Mouse (Mus musculus) embryonic facial prominence, embryonic 14.5 days (tissue): ENCODE results near the gene Mamld1. TPM values are rescaled to one million over a fixed set of nuclear protein-coding genes. Genes with fewer than 3 reads are reported as not detected.

Experiments
- ATAC-seq: fragments of 200-750 bp; cut with Nextera tagmentation; 2 replicates; pipeline ENCODE4 v1.8.0; 2017; ENCODE audit warnings: low read depth, moderate number of reproducible peaks, moderate TSS enrichment
- DNase-seq: peaks from one replicate; pipeline ENCODE4 v3.0.0-alpha.2; 2015; ENCODE audit warnings: low spot score
- H3K27ac ChIP-seq: fragments of 300-500 bp; sonication (generic); replicated peaks from 2 replicates; pipeline ENCODE4 v1.5.1; 2014; ENCODE audit warnings: low read depth, mild to moderate bottlenecking, low read length, moderate library complexity
- H3K27me3 ChIP-seq: fragments of 300-500 bp; sonication (generic); replicated peaks from 2 replicates; pipeline ENCODE4 v1.6.1; 2014; ENCODE audit warnings: low read length; ENCODE audit not compliant: control insufficient read depth, insufficient read depth
- H3K36me3 ChIP-seq: fragments of 300-500 bp; sonication (generic); 2 replicates; pipeline ENCODE4 v1.6.1; 2014; ENCODE audit warnings: low read length, mixed read lengths; ENCODE audit not compliant: control insufficient read depth, insufficient read depth
- H3K4me1 ChIP-seq: fragments of 300-500 bp; sonication (generic); 2 replicates; pipeline ENCODE4 v1.6.1; 2014; ENCODE audit warnings: antibody characterized with exemption, low read length; ENCODE audit not compliant: control insufficient read depth, insufficient read depth
- H3K4me2 ChIP-seq: fragments of 300-500 bp; sonication (generic); 2 replicates; pipeline ENCODE4 v1.6.1; 2014; ENCODE audit warnings: low read depth, mild to moderate bottlenecking, low read length, moderate library complexity, mixed read lengths
- H3K4me3 ChIP-seq: fragments of 300-500 bp; sonication (generic); 2 replicates; pipeline ENCODE4 v1.5.1; 2014; ENCODE audit warnings: low read depth, mild to moderate bottlenecking, low read length
- H3K9ac ChIP-seq: fragments of 300-500 bp; sonication (generic); 2 replicates; pipeline ENCODE4 v1.6.1; 2014; ENCODE audit warnings: low read depth, mild to moderate bottlenecking, low read length, moderate library complexity, mixed read lengths
- H3K9me3 ChIP-seq: fragments of 300-500 bp; sonication (generic); 2 replicates; pipeline ENCODE4 v1.6.1; 2016; ENCODE audit warnings: low read length; ENCODE audit not compliant: control insufficient read depth
- WGBS: fragments of 180-500 bp; shearing (Covaris S2); extraction: QIAGEN DNeasy Blood & Tissue Kit; methylation state at CpG from one replicate; pipeline ENCODE4 v1.1.7; 2014; 5-methylcytosine and 5-hydroxymethylcytosine counted together
- polyA plus RNA-seq: library from polyadenylated mRNA; unstranded; fragments of >200 nt; fragmentation: Nextera tagmentation; extraction: Ambion mirVana; gene quantifications from 2 replicates; pipeline ENCODE4 v1.2.1, GENCODE M21; 2014

The Mamld1 gene
- polyA plus RNA-seq, 1 experiment from 2014 or later = 6.3 TPM

DNA sequence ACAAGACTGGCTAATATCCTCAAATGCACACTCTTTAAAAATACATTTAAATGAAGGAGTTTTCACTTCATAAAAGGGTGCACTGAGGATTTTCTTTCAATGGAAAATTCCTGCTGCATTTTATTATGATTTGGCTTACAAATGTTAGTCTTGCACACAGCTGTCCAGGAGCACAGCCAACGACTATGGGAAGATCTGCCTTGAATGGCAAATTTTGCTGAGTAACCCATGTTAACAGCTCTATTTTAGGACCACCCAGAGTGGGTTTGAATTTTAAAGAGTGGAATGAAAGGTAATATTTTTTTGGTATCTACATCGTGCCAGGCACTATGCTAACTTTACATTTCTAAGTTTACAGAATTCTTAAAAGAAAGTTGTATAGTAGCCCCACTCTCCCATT, 60.3 kb downstream of the Mamld1 start:
- Histone ChIP-seq H3K36me3 (no peaks in the 10 kb centered on the region), H3K4me3 (no peak overlapping the region), H3K9me3 (no peaks in the 10 kb centered on the region), H3K9ac (no peak overlapping the region), H3K4me1 (no peaks in the 10 kb centered on the region), H3K27me3 (no peaks in the 10 kb centered on the region; the same call in none of the 2 replicates), H3K27ac (no peak overlapping the region), H3K4me2 (no peak overlapping the region)
- DNase-seq = peak; percentile 63
- no peak for ATAC-seq
- WGBS = 48% methylated on average over 2 of the region's 2 CpGs

DNA sequence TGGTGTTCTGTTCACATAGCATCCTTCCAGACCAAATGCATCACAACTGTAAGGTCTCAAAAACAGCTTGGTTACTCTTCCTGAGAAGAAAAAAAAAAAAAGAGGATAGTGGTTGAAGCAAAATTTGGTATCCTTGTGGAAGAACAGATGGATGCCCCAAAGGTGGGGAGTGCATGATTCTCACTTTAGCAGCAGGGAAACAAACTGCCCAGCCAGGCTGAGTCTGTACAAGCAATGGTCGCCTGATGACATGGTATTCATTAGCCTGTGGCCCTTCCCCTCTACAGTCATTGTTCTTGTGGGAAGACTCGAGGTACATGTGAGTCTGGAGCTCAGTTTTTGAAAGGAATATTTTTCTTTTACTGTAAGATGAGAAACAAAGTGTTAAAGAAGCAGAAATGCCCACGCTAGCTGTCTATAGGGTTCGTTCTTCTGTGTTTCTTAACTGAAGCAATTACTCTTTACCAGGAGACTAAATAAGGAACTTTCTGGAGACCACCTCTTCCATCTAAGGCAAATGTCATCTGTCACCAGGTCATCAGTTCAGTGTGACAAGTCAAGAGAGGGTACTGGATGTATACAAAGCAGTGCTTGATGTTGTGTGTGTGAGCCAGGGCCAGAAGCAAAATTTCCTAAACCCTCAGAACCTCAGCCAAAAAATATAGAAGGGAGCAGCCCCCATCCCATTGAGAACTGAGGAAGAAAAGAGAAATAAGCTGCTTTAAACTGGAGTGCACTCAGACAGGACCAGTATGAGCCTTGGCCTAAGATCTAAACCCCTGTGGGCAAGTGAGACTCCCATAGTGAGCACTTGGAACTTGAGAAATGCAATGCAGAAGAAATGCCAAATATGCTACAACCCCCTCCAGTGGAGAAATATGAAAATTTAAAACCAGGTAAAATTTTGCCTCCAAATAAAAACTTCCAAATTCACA, 72.6 kb downstream of the Mamld1 start:
- Histone ChIP-seq H3K9me3 (no peaks in the 10 kb centered on the region), H3K27me3 (no peaks in the 10 kb centered on the region; the same call in 1 of the 2 replicates), H3K9ac (no peak overlapping the region), H3K4me3 (no peak overlapping the region), H3K4me1 (no peaks in the 10 kb centered on the region), H3K4me2 (no peak overlapping the region), H3K27ac (no peak overlapping the region), H3K36me3 (no peaks in the 10 kb centered on the region)
- DNase-seq (no peak), ATAC-seq (no peak)
- 60% methylated on average over 4 of the region's 4 CpGs for WGBS

- Histone ChIP-seq H3K9me3 (no peaks in the 10 kb centered on the region), H3K4me2 (no peak overlapping the region), H3K27me3 (no peaks in the 10 kb centered on the region), H3K27ac (no peak overlapping the region), H3K36me3 (no peaks in the 10 kb centered on the region), H3K4me1 (no peaks in the 10 kb centered on the region), H3K9ac (no peak overlapping the region), H3K4me3 (no peak overlapping the region)
- no peak for DNase-seq
- 68% methylated on average over 7 of the region's 7 CpGs for WGBS
- ATAC-seq = no peak
Observed at GRCm38 (mm10) chrX:71125013-71125412, 75.0 kb downstream of the Mamld1 start.

DNA sequence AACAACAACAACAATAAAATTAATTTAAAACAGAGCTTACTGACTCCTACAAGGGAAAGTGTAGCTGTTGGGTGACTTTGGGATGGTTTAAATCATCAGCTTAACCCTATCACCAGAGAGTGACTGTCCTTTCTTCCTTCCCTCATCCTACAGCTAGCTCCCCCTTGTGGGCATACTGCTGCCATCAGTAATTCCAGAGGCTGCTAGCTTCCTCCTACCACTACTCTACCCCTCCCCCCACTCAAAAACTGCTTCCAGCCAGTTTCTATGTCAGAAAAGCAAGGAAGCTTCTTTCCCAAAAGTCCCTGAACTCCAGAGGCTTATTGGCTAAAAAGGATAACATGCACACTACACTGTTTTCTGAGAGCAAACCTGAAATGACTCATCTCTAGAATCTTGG, 81.4 kb downstream of the Mamld1 start:
- H3K9me3 ChIP-seq = no peaks in the 10 kb centered on the region
- no peaks in the 10 kb centered on the region for H3K4me1 ChIP-seq
- no peak overlapping the region for H3K4me3 ChIP-seq
- no peak overlapping the region for H3K9ac ChIP-seq
- no peak overlapping the region for H3K4me2 ChIP-seq
- no peaks in the 10 kb centered on the region for H3K27me3 ChIP-seq
- DNase-seq = no peak
- H3K27ac ChIP-seq = no peak overlapping the region
- no peak for ATAC-seq
- H3K36me3 ChIP-seq = no peaks in the 10 kb centered on the region

DNA sequence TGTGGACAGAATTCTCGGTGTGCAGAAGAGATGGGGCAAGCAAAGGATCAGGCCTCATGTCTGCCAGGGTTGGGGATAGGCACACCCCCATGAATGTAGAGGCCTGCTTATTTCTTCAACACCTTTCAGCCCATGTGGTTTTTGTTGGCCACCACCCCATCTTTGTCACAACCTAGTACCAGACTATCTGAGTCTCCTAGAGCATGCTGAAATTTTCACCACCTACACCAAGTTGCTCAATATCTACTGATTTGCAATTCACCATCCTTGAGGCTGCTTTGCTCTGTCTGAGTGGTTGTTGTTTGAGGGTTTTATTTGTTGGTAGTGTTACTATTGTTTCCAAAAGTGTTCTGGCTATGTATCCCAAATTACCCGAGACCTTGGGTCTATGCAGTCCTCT, 91.3 kb downstream of the Mamld1 start:
- no peak overlapping the region for H3K9ac ChIP-seq
- no peaks in the 10 kb centered on the region for H3K9me3 ChIP-seq
- WGBS = 76% methylated on average over 2 of the region's 2 CpGs
- H3K4me2 ChIP-seq = no peak overlapping the region
- no peaks in the 10 kb centered on the region for H3K36me3 ChIP-seq
- no peak overlapping the region for H3K4me3 ChIP-seq
- ATAC-seq (no peak), DNase-seq (no peak)
- H3K27me3 ChIP-seq = no peaks in the 10 kb centered on the region; the same call in 1 of the 2 replicates
- no peak overlapping the region for H3K27ac ChIP-seq
- H3K4me1 ChIP-seq = no peaks in the 10 kb centered on the region

GRCm38 (mm10) chrX:71149441-71150050, 99.5 kb downstream of the Mamld1 start:
- H3K4me1 ChIP-seq = no peaks in the 10 kb centered on the region
- no peak overlapping the region for H3K27ac ChIP-seq
- ATAC-seq = no peak
- no peak overlapping the region for H3K4me3 ChIP-seq
- H3K27me3 ChIP-seq = no peaks in the 10 kb centered on the region; the same call in 1 of the 2 replicates
- H3K9ac ChIP-seq = no peak overlapping the region
- DNase-seq = no peak
- no peak overlapping the region for H3K4me2 ChIP-seq
- 29% methylated on average over 1 of the region's 1 CpGs for WGBS
- no peaks in the 10 kb centered on the region for H3K36me3 ChIP-seq
- H3K9me3 ChIP-seq = no peaks in the 10 kb centered on the region

- no peak overlapping the region for H3K9ac ChIP-seq
- ATAC-seq (no peak), DNase-seq (no peak)
- no peak overlapping the region for H3K27ac ChIP-seq
- H3K36me3 ChIP-seq = no peaks in the 10 kb centered on the region
- no peaks in the 10 kb centered on the region; the same call in 1 of the 2 replicates for H3K27me3 ChIP-seq
- no peak overlapping the region for H3K4me3 ChIP-seq
- H3K9me3 ChIP-seq = no peaks in the 10 kb centered on the region
- H3K4me2 ChIP-seq = no peak overlapping the region
- WGBS = 63% methylated on average over 4 of the region's 4 CpGs
- no peaks in the 10 kb centered on the region for H3K4me1 ChIP-seq
Observed at GRCm38 (mm10) chrX:71150551-71151001, 100.5 kb downstream of the Mamld1 start.

DNA sequence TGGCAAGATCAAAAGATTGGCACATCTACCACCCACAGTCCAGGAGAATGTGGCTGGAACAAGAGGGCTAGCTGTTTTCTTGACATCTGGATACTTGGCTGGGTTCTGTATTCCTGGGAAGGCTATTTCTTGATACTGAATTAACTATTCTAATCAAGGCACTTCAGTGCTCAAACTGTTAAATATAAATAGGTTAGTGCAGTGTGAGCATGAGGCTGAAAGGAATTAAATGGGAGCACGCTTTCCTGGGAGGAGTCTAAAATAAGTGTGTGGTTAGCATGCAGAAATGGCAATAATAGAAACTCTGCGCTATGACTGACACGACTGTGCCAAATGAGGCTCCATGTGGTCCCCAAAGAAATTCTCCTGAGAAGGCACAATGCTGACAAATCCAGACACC, 131.5 kb downstream of the Mamld1 start:
- Histone ChIP-seq H3K27ac (no peak overlapping the region), H3K4me2 (no peak overlapping the region), H3K4me1 (no peaks in the 10 kb centered on the region), H3K27me3 (0 out of 2 replicates have a peak, but pooled peaks cover 6% of the 10 kb centered on the region), H3K4me3 (no peak overlapping the region), H3K36me3 (no peaks in the 10 kb centered on the region), H3K9ac (no peak overlapping the region), H3K9me3 (no peaks in the 10 kb centered on the region)
- no peak for DNase-seq
- WGBS = 89% methylated on average over 3 of the region's 3 CpGs
- ATAC-seq = no peak
